In the genomic region with DNA sequence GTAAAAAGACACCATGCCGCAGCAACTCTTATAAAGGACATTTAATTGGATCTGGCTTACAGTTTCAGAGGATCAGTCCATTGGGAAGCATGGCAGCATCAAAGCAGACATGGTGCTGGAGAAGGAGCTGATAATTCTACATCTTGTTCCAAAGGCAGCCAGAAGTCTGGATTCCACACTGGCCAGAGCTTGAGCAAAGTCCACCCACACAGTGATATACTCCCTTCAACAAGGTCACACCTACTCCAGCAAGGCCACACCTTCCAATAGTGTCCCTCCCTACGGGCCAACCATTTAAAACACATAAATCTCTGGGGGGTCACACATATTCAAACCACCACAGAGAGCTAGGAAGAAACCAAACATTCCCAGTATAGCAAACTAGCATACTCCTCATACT, we compare ENCODE assay signal across 30 mouse cellular contexts. TPM values are rescaled to one million over a fixed set of nuclear protein-coding genes. Genes with fewer than 3 reads are reported as not detected.
"Had no signal": no experiment of that assay in that cellular context is flagged by ENCODE, and none has a peak within 500 bp of the region (broad histone marks: within the 10 kb centered on the region; RNA-seq: fewer than 3 reads in every experiment).

No protein-coding gene starts in this region.

- H3K4me2 ChIP-seq: kidney, embryonic 15.5 days; liver, embryonic 11.5 days; liver, embryonic 15.5 days; lung, embryonic 15.5 days; midbrain, embryonic 13.5 days had no signal

- DNase-seq: kidney, postnatal 14 days; layer of hippocampus, postnatal 36 days; lung, adult 18-20 months; lung, postnatal 10 days; lung, postnatal 36 days; thymus, adult 18-20 months; thymus, postnatal 36 days had no signal

- H3K4me1 ChIP-seq: kidney, embryonic 15.5 days; liver, embryonic 15.5 days; lung, embryonic 15.5 days; midbrain, embryonic 10.5 days; midbrain, embryonic 13.5 days had no signal

- H3K27me3 ChIP-seq: kidney, embryonic 15.5 days; liver, embryonic 15.5 days; lung, embryonic 15.5 days; megakaryocyte, embryonic 14.5 days; midbrain, embryonic 13.5 days had no signal

- H3K27ac ChIP-seq: kidney, embryonic 15.5 days; left cerebral cortex, adult 2 months; liver, embryonic 15.5 days; lung, embryonic 15.5 days; midbrain, embryonic 10.5 days; midbrain, embryonic 13.5 days had no signal

- ATAC-seq: midbrain, embryonic 13.5 days; midbrain, embryonic 16.5 days had no signal

- H3K9ac ChIP-seq: kidney, embryonic 15.5 days; liver, embryonic 15.5 days; lung, embryonic 15.5 days; midbrain, embryonic 13.5 days had no signal

- H3K9me3 ChIP-seq: kidney, embryonic 15.5 days; liver, embryonic 15.5 days; lung, embryonic 15.5 days; megakaryocyte, embryonic 14.5 days; midbrain, embryonic 10.5 days; midbrain, embryonic 13.5 days had no signal

- H3K4me3 ChIP-seq: kidney, embryonic 15.5 days; left cerebral cortex, adult 2 months; liver, embryonic 15.5 days; lung, embryonic 15.5 days; megakaryocyte, embryonic 14.5 days; midbrain, embryonic 10.5 days; midbrain, embryonic 13.5 days had no signal

RNA-seq across cellular contexts. Expression of a gene that starts 3.3 kb away (rescaled TPM):
- total RNA-seq: layer of hippocampus, adult 8-10 months; layer of hippocampus, postnatal 10 days; layer of hippocampus, postnatal 36 days; left cerebral cortex, adult 2 months; left cerebral cortex, postnatal 10 days; left cerebral cortex, postnatal 36 days had no signal
- polyA plus RNA-seq: intestine, embryonic 14.5 days; kidney, embryonic 15.5 days; limb, embryonic 11.5 days; limb, embryonic 14.5 days; liver, embryonic 11.5 days; liver, embryonic 15.5 days; lung, embryonic 15.5 days; midbrain, embryonic 10.5 days; midbrain, embryonic 13.5 days; midbrain, embryonic 16.5 days; neural tube, embryonic 11.5 days; neural tube, embryonic 14.5 days; small intestine, adult 2 months; spleen, adult 2 months; stomach, embryonic 16.5 days; testis, adult 2 months; urinary bladder, adult 2 months had no signal
